Mouse (Mus musculus) lung, adult 2 months (tissue): Measurements from ENCODE around the gene Cacna2d1. TPM values are rescaled to one million over a fixed set of nuclear protein-coding genes. Genes with fewer than 3 reads are reported as not detected.

ENCODE experiments used
- DNase-seq: peaks from one replicate; pipeline ENCODE4 v3.0.0; 2022
- H3K4me1 ChIP-seq: fragments of 200-500 bp; 2 replicates; pipeline ENCODE4 v1.6.1; 2011; ENCODE audit warnings: low read length; ENCODE audit not compliant: control insufficient read depth, insufficient read depth
- H3K4me3 ChIP-seq: fragments of 200-500 bp; replicated peaks from 2 replicates; pipeline ENCODE3; 2011; ENCODE audit warnings: low read depth, mild to moderate bottlenecking, control low read depth, low read length; ENCODE audit errors: extremely low read depth
- CTCF ChIP-seq: fragments of 200-500 bp; IDR thresholded peaks from 2 replicates; pipeline ENCODE4 v1.5.1; 2011; ENCODE audit warnings: mild to moderate bottlenecking, low read length, control low read depth; ENCODE audit not compliant: insufficient read depth
- POLR2A ChIP-seq: fragments of 200-500 bp; IDR thresholded peaks from 2 replicates; pipeline ENCODE4 v1.6.1; 2011; ENCODE audit warnings: low read depth, mild to moderate bottlenecking, control low read depth, low read length, borderline replicate concordance; ENCODE audit errors: extremely low read depth
- WGBS: fragments of 180-500 bp; shearing (Covaris S2); methylation state at CpG from one replicate; pipeline ENCODE4 v1.1.7; 2018; 5-methylcytosine and 5-hydroxymethylcytosine counted together
- polyA plus RNA-seq: library from polyadenylated mRNA; depleted of rRNA; stranded (reverse); fragments of >200 nt; gene quantifications from 2 replicates; pipeline ENCODE4 v1.2.3, GENCODE M21; 2012

The Cacna2d1 gene
- polyA plus RNA-seq, 1 experiment: 5.5 TPM

DNA sequence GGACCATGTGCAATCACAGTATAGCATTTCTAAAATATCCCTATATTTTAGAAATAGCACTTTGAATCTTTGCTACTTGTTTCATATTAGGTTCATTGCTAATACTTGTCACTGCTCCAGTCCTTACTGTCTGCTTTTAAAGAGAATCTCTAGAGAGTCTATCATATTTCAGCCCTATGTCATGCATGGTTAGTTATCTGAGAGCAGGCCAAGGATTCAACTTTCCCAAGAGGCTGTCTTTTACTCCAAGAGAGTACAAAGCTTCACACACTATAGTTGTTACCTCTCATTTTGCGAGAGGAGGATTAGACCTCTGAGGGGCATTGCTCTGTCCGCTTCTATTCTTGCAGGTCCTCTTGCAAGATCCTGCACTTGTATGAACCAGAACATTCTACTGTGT, 44.7 kb downstream of the Cacna2d1 start:
- DNase-seq: no peak
- no peak overlapping the region for H3K4me3 ChIP-seq
- TF ChIP-seq CTCF (no peak), POLR2A (no peak)
- H3K4me1 ChIP-seq: no peaks in the 10 kb centered on the region
- 95% methylated on average over 2 of the region's 2 CpGs for WGBS

DNA sequence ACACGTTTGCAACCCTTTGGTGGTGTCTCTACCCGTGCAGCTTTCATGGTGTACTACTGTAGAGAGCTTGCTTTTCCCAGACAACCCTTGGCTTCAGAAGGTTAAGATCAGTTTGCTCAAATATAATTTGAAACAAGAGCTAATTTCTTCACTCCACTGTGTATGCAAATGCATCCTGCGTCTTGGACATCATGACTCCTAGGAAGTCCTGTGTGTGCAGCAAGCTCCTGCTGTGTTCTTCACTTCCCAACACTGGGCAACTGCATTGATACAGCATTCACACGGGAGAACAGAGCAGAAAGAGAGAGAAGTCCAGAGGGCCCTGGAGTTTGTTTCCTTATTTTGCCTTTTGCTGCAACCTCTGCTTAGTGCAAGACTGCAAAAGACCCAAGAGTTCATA, 48.1 kb downstream of the Cacna2d1 start:
- no peak overlapping the region for H3K4me3 ChIP-seq
- WGBS: 63% methylated on average over 4 of the region's 4 CpGs
- DNase-seq: no peak
- no peak for TF ChIP-seq CTCF
- no peak for TF ChIP-seq POLR2A
- H3K4me1 ChIP-seq: no peaks in the 10 kb centered on the region

DNA sequence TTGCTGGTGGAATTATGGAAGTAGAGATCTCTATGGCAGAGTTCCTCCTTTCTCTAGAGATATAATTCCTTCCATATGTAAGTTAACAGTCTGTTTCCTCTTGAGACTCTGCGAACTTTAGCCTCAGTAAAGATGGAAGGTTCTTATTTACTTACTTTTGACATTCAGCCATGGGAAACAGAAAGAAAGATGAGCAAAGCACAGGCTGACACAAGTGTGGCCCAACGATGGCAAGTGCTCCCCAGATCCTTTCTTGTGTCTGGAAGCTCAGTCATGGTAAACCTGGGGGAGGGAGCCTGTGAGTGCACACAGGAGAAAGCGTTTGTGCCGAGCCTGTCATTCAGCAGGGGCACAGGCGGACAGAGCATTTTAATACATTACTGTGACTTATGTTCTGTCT, 48.9 kb downstream of the Cacna2d1 start:
- Histone ChIP-seq H3K4me1 (no peaks in the 10 kb centered on the region), H3K4me3 (no peak overlapping the region)
- TF ChIP-seq CTCF: no peak
- no peak for TF ChIP-seq POLR2A
- 55% methylated on average over 5 of the region's 5 CpGs for WGBS
- DNase-seq: no peak

DNA sequence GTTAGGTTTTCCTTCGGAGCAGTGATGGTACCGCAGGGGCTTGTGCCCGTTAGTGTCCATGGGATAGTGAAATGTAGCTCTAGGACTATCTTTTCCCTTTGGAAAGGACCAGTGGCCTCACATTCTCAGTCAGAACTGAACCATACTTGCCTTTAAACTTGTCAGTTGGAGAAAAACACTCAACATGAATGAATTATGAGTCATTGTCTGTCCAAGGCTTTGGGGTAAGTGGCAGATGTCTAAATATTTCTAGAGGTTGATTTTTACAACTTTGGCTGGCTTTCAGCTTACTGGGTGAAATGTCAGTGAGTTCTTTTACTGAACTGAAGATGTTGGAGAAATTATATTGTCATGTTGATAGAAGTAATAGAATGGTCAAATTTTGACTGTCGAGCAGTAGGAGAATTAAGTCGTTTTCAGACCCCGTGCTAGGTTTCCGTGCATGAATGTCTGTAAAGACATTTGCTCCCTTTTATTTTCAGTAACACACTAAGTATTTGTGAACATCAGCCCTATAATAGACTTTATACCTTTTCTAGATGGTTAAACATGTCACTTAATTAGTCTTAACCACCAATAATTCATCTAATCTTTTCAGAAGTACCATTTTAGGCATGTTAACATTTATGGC, 50.9 kb downstream of the Cacna2d1 start:
- H3K4me3 ChIP-seq: no peak overlapping the region
- no peak for TF ChIP-seq CTCF
- TF ChIP-seq POLR2A: no peak
- WGBS: 90% methylated on average over 7 of the region's 7 CpGs
- no peaks in the 10 kb centered on the region for H3K4me1 ChIP-seq
- no peak for DNase-seq

DNA sequence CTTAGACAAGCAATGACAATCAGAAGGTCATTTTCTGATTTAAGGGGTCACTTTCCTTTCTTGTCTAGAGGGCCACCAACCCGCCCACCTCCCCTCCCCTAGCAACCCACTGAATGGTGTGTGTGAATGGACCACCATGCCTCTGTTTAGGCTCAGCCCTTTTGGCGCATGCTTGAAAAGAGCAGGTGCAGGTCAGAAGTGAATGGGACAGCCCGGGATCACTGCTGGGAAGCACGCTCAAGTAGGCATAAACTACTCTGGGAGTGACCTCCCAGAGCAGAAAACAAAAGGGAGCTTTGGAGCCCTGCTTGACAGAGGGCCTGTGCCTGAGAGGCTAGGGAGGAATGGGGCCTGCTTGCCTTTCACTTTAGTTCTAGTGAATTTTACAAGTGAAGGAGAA, 51.4 kb downstream of the Cacna2d1 start:
- TF ChIP-seq CTCF (no peak), POLR2A (no peak)
- no peak for DNase-seq
- Histone ChIP-seq H3K4me1 (no peaks in the 10 kb centered on the region), H3K4me3 (no peak overlapping the region)
- WGBS: 76% methylated on average over 4 of the region's 4 CpGs

DNA sequence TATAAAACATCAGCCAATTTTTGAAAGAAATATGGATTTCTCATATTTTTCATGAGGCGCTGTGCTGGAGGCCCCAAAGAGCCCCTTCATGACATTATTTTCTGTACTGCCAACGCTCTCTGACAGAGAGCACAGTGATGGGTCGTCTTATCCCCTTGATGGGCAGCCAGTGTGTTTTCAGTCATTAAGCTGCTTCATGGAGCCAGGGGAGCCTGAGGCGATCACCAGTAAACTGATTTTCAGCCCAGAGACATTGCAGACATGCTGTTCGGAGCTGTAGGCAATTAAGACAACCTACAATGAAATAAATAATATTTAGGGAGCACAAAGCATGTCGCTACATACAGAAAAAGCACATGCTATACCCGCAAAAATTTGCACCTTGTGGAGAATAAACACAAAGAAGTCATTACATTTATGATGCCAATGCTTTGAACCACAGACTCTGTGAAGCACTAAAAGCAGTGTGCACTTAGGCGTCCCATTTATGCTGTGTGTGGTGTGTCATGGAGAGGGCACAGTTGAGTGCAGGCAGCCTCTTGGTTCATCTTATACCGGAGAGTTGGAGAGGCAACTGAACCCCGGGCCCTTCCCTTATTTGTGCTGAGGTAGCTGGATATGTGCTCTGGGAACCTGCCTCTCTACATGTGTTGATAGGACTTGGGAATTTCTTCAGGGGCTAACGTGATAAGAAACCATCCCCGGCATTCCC, 57.1 kb downstream of the Cacna2d1 start:
- DNase-seq: no peak
- no peak for TF ChIP-seq POLR2A
- no peak for TF ChIP-seq CTCF
- H3K4me1 ChIP-seq: no peaks in the 10 kb centered on the region
- H3K4me3 ChIP-seq: no peak overlapping the region
- 79% methylated on average over 12 of the region's 12 CpGs for WGBS

DNA sequence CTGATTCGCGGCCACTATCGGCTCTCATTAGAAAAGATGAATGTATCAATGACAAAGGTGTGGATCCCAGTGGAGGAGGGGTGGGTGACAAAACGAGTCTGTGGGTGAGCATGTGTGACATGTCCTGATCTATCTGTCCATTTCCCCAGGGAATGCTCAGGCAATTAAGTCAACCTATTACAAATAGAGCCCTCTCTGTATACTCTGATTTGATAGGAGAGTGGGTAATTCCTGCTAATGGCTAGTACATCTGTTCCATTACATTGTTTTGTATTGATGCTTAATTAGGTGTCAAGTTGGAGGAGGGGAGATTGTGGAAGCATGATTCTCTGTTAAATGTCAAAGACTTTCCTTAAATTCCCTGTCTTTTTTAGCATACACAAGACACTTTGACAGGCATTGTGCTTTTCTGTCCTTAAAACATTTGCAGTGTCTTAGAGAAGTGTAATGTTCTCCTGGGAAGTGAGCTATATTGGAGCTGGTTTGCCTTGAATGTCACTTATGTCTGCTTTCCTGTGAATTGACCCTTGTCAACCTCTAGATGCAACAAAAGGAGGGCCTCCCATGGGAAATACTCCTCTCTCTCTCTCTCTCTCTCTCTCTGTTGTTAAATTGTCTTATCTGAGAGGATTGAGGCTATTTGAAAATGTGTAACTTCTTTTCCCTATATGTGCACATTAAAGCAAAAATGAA, 58.9 kb downstream of the Cacna2d1 start:
- H3K4me3 ChIP-seq: no peak overlapping the region
- TF ChIP-seq CTCF (no peak), POLR2A (no peak)
- H3K4me1 ChIP-seq: no peaks in the 10 kb centered on the region
- 80% methylated on average over 4 of the region's 4 CpGs for WGBS
- no peak for DNase-seq

DNA sequence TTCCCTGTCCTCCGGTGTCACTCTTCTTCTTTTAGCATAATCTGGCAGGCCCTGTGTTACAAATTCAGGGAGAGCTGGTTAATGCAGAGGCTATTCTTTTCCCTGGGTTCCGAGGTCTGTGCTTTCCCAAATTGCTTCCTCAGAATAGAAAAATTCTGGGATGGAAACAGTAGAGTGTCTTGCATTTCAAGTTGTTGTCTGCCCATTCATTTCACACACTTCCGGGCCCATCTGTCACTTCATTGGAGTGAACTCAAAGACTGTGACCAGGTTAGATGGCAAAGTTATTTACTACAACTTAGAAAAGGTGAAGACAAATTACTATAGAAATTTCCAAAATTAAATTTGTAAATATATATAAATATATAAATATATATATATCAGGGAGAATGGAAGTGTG, 62.7 kb downstream of the Cacna2d1 start:
- H3K4me1 ChIP-seq: no peaks in the 10 kb centered on the region
- DNase-seq: no peak
- no peak for TF ChIP-seq POLR2A
- TF ChIP-seq CTCF: no peak
- H3K4me3 ChIP-seq: no peak overlapping the region
- WGBS: 93% methylated on average over 3 of the region's 3 CpGs

DNA sequence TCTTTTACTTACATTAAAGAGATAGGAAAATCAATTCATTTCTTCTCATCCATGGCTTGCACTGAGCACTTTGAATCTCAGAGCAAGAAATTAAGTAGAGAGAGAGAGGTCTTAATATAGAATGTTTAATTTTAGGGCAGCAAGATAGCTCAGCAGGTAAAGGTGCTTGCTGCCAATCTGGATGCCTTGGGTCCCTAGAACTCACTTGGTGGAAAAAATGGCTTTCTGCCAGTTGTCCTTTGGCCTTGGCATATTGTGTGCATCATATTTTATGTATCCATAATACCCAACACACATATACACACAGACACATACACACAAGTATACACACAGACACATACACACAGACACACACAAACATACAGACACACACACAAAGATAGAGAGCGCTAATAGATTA, 63.3 kb downstream of the Cacna2d1 start:
- TF ChIP-seq CTCF (no peak), POLR2A (no peak)
- Histone ChIP-seq H3K4me1 (no peaks in the 10 kb centered on the region; the same call in 1 of the 2 replicates), H3K4me3 (no peak overlapping the region)
- no peak for DNase-seq
- 98% methylated on average over 1 of the region's 1 CpGs for WGBS
